Mouse (Mus musculus): ENCODE data around the gene Fignl1.

The Fignl1 gene

GRCm38 (mm10) chr11:11831940-11832754, 23.4 kb upstream of the Fignl1 start:
- no peak for DNase-seq

DNA sequence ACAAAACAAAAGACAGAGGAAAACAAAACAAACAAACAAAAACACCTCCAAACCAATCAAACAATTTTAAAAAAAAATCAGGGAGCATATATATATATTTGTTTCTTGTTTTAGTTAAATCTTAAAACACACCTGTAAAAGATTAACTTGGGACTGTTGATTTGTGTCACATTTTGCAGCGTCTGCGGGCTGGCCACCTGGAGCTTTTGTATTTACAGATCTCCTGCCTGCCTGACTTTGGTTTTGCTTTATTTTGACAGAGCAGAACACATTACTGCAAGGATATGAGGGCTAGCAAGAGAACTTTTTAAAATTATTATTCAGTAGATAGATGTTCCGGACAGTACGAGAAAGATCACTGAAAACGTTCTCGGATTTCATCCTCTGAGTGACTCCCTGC, 22.8 kb upstream of the Fignl1 start:
- no peak for DNase-seq

DNA sequence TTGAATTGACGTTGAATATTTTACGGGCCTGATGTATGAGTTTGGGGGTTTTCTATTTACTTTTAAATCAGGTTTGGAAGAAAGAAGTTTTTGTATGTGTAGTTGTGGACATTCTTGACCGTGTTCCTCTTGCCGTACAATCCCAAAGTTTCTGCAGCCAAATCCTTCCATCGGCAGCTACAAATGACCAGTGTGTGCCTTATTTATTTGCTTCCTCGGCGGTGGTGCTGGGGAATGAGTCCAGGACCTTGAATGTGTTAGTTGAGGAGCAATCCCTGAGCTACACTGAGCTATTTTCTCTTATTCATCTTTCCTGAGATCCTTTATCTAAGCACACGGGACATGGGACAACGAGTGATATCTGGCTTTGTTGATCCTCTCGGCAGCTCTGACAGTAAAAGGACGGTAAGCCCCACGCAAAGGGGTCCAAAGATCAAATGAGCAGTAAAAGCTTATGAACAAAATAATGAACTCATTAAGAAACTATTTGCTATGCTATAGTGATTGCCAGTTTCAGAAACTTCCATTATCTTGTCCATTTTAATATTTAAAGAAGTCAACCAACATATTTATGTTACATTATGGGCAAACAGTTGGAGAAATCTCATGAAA, 22.2 kb upstream of the Fignl1 start:
- no peak for DNase-seq

DNA sequence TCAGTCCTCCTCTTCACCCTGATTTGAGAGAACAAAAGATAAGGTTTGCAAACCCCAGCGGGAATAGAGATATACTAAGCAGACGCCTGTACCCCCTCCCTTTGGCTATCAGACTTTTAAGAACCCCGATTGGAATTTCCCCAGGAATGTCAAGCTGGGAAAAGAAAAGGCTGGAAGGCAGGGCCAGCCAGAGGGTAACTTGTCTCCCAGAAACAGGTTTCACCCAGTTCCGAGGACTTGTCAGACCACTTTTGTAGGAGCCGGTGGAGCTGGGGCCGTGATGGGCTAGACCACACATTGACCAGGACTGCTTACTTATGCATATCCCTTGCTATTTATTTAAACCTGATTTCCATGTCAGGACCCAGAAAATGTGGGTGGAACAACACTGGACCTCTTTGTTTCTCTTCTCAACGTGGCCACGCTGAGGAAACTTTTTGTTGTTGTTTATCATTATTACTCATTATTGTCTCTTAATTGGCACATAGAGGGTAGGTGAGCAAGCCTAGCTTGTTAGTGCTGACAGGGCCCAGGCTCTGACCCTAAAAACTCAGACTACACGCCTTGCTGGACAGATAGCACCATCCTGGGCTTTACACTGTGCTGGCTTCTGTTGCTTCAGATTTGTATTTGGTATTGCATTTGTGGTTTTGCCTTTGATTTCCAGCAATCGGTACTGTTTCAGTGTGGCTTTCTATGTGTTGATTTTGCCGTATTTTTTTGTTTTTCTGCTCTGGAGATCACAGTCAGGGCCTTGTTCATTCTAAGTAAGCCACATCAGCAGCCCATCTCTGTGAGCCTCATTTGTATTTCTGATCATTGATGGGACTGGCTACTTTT, 20.6 kb upstream of the Fignl1 start:
- no peak for DNase-seq

- DNase-seq, result no peak
These were observed 20.0 kb upstream of the Fignl1 start for GRCm38 (mm10) chr11:11828761-11829160.

DNA sequence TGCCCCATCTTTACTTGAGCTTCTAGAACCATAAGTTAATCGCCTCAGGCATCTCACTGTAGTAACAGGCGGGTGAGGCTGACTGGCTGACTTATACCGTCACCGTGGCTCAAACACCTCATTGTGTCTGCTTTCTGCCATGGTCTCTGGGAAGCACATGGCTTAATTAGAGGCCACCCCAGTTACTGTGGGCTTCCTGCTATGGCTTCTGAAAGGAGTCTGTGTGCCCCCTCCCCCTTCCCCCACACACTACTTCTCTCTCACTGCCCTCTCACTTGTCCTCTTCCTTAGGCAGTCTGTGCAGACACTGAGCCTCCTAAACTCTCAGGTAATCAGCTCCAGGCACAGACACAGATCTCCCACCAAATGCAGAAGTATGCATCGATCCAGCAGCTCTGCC, 19.5 kb upstream of the Fignl1 start:
- no peak for DNase-seq

- DNase-seq, result no peak
These were observed 17.7 kb upstream of the Fignl1 start for GRCm38 (mm10) chr11:11826475-11826874.

GRCm38 (mm10) chr11:11825670-11826069, 16.9 kb upstream of the Fignl1 start:
- DNase-seq, result no peak

GRCm38 (mm10) chr11:11824970-11825635, 16.3 kb upstream of the Fignl1 start:
- DNase-seq, result no peak

- no peak for DNase-seq
These were observed 15.5 kb upstream of the Fignl1 start for GRCm38 (mm10) chr11:11823980-11824911.

DNA sequence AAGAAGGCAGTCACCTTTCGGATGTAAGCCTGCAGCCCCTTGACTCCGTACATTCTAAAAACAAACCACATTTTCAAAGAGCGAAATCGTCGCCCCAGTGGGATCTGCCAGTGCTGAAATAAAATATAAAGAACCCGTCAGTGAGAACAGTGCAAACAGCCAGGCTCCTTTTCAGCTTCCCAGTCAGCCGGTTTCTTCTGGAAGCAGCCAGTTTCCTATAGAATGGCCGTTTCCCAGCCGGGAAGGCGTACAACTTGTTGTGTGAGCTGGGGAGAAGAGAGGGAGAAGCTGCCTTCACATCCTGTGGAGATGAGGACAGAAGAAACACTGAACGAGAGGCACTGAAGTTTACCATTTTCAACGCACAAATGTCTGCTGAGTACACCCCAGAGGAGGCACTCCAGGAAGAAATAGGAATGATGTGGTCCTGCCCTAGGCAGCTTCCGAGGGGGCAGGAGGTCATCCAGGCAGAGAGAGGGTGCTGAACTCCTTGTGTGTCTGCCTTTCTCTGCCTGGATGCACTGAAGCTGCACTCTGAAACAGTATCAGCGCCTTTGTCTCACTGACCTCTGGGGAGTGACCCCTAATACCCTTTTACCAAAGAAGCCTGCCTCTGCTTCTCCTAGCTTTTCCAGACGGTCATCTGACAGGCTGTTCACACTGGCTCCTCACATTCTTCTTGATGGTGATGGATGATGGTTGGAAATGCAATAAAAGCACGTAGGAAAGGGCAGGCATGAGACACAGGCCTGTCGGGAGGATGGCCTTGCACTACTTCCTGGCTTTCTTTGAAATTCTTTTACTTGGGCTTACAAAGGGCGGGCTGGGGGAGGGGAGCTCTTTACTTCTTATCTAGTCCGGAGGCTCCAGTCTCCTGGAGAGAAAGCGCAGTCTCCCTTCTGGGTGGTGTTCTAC, 13.7 kb upstream of the Fignl1 start:
- no peak for DNase-seq

- no peak for DNase-seq
These were observed 12.7 kb upstream of the Fignl1 start for GRCm38 (mm10) chr11:11821387-11821975.

DNA sequence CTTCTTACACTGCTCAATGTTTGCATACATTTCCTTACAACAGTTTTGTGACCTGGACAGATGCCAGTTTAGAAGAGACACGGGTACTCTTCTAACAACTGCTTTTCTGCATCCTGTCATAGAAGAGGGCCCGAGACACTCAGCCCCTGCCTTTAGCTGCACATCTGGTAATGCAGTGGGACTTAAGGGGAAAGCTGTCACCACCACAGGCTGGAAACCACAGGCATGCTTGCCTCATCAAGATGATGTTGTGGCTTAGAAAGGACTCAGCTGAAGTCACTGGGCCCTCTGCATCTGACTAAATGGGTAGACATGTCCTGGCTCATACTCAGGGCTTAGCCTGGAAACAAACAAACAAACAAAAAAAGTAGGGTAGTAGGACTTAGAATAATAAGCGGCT, 12.0 kb upstream of the Fignl1 start:
- no peak for DNase-seq

- peak; percentile 69 for DNase-seq
These were observed 11.5 kb upstream of the Fignl1 start for GRCm38 (mm10) chr11:11820251-11820650.

- no peak for DNase-seq
These were observed 10.4 kb upstream of the Fignl1 start for GRCm38 (mm10) chr11:11819206-11819605.

GRCm38 (mm10) chr11:11818797-11819196, 10.0 kb upstream of the Fignl1 start:
- DNase-seq, result no peak

DNA sequence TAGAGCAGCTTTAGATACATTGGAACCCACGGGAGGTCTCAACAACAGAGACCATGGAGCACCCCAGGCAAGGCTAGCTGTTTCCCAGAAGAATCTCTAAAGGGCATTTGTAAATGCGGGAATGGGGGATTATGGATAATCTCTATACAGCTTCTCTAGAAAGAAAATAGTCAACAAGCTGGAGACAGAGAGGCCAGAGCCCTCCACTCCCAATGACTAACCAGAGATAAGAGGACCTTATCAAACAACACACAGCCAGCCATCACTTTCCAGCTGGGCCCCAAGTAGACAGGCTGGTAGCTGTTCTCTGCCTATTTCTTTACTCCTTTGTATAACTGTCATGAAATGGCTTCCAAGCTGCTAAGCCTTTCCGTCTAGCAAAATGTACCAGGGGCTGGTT, 7.0 kb upstream of the Fignl1 start:
- DNase-seq, result no peak

DNA sequence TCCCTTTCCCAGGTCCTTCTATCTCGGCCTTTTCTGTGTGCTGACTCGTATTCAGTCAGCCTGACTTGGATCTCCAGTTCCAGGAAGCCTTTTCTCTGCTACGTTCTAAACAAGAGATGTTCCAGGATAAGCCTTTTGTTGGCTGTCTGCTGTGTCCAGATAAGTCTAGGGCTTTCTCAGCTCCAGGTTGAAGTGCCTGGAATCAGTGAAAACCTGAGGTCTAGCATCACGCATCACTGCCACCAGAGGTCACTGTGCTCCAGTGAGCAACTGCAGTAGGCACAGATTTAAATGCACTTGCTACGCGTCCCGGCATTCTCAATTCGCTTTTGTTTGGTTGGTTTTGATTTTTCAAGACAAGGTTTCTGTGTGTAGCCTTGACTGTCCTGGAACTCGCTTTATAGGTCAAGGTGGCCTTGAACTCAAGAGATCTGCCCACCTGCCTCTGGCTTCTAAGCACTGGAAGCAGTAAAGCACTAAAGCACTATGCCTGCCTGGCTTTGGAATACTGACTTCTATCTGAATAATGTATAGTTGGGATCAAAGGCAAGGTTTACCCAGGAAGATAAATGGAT, 3.2 kb upstream of the Fignl1 start:
- DNase-seq, result peak; percentile 74

DNA sequence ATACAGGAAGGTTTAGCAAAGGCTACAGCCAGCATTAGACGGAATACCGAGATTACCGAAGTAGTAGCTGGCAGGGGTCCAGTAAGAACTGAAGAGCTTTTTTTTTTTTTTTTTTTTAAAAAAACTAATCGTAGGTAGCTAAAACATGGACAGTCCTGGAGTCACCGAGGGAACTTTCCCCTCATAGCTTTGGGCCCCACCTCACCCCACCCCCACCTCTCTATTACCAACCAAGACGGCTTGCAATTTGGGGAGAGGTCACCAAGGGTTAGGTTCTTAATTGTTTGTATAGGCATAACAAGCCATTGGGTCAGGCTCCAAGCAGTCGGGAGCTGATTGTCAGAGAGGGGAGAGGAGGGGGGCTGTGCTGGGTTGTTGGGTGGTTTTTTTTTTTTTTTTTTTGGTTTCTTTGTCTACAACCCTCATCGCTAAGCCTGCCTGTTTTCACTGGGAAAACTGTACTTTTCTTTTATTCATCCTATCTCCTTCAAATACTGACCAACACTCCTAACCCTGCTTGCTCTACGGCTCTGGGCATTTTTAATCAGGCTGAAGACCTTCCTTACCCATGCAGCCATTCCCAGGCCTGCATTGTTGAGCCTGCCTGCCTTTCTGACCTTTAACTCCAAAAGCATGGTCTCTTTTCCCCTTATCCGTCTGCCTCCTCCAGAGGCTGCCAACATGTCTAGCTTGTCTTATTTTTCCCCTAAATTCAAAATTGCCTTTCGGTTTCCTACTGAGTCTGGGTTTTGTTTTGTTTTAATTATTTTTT, 828 bp upstream of the Fignl1 start:
- DNase-seq, result no peak

All from kidney, adult 18-20 months (tissue).